Mouse (Mus musculus) heart, adult 2 months (tissue): ENCODE measurements at regions not wholly inside any gene's neighbourhood (a gene's known extent, or its start where the extent isn't known, plus 50 kb on each side); places are given as distances from the start of the nearest gene placed in this dataset.

ENCODE experiments used
- DNase-seq, 2 experiments: peaks; one replicate each; pipeline ENCODE4 v3.0.0; 2021
- H3K27ac ChIP-seq: fragments of 200-600 bp; 2 replicates; pipeline ENCODE4 v1.8.1; 2022
- H3K27me3 ChIP-seq: fragments of 200-500 bp; 2 replicates; pipeline ENCODE4 v1.6.1; 2012; ENCODE audit warnings: mild to moderate bottlenecking, low read length, inconsistent platforms, mixed read lengths; ENCODE audit not compliant: control insufficient read depth, insufficient read depth
- H3K36me3 ChIP-seq: fragments of 200-500 bp; 2 replicates; pipeline ENCODE4 v1.6.1; 2012; ENCODE audit warnings: low read length, inconsistent platforms; ENCODE audit not compliant: control insufficient read depth, insufficient read depth
- H3K4me1 ChIP-seq: fragments of 200-500 bp; 2 replicates; pipeline ENCODE4 v1.6.1; 2011; ENCODE audit warnings: low read length; ENCODE audit not compliant: control insufficient read depth, insufficient read depth
- H3K4me3 ChIP-seq: fragments of 200-600 bp; 2 replicates; pipeline ENCODE4 v1.8.1; 2022
- H3K79me2 ChIP-seq: fragments of 200-500 bp; replicated peaks from 2 replicates; pipeline ENCODE4 v1.6.1; 2012; ENCODE audit warnings: mild to moderate bottlenecking, inconsistent platforms, low read length, moderate library complexity, mixed read lengths; ENCODE audit not compliant: control insufficient read depth, insufficient read depth
- H3K9ac ChIP-seq: fragments of 200-500 bp; 2 replicates; pipeline ENCODE4 v1.6.1; 2012; ENCODE audit warnings: low read depth, mild to moderate bottlenecking, control low read depth, inconsistent platforms, low read length, mixed read lengths
- CTCF ChIP-seq: fragments of 200-600 bp; IDR thresholded peaks from 2 replicates; pipeline ENCODE4 v1.8.1; 2022; ENCODE audit warnings: antibody characterized with exemption, mild to moderate bottlenecking, moderate library complexity
- EP300 ChIP-seq: fragments of 200-500 bp; IDR thresholded peaks from 2 replicates; pipeline ENCODE4 v1.6.1; 2011; ENCODE audit warnings: low read depth, low read length, control low read depth; ENCODE audit not compliant: insufficient read depth
- POLR2A ChIP-seq: fragments of 200-500 bp; IDR thresholded peaks from 2 replicates; pipeline ENCODE4 v1.6.1; 2011; ENCODE audit warnings: mild to moderate bottlenecking, low read depth, low read length, control low read depth; ENCODE audit not compliant: insufficient read depth
- WGBS: fragments of 180-500 bp; shearing (Covaris S2); methylation state at CpG from one replicate; pipeline ENCODE4 v1.1.7; 2018; 5-methylcytosine and 5-hydroxymethylcytosine counted together
- intact Hi-C: fragments of 180-260 bp; cut with DNase I; formaldehyde crosslinking; loops from one replicate; pipeline ENCODE4 v1.15.1; 2025

GRCm38 (mm10) chr12:8109876-8110275, 98.0 kb upstream of the Ldah start:
- intact Hi-C loops, result no loop called here
- WGBS, result 85% methylated on average over 6 of the region's 6 CpGs

GRCm38 (mm10) chr12:8110297-8110696, 97.6 kb upstream of the Ldah start:
- H3K4me3 ChIP-seq, result no peak overlapping the region
- 57% methylated on average over 4 of the region's 4 CpGs for WGBS
- H3K36me3 ChIP-seq, result no peaks in the 10 kb centered on the region
- no peaks in the 10 kb centered on the region for H3K4me1 ChIP-seq
- DNase-seq, result no peak
- no peaks in the 10 kb centered on the region for H3K27me3 ChIP-seq
- intact Hi-C loops, result no loop called here
- H3K79me2 ChIP-seq, result no peaks in the 10 kb centered on the region
- no peak overlapping the region for H3K27ac ChIP-seq
- TF ChIP-seq CTCF (no peak), EP300 (no peak)
- H3K9ac ChIP-seq, result no peak overlapping the region

More at GRCm38 (mm10) chr12:8109876-8110275, 98.0 kb upstream of the Ldah start:
- Histone ChIP-seq H3K79me2 (no peaks in the 10 kb centered on the region), H3K27ac (no peak overlapping the region), H3K4me3 (no peak overlapping the region), H3K27me3 (no peaks in the 10 kb centered on the region), H3K9ac (no peak overlapping the region), H3K4me1 (no peaks in the 10 kb centered on the region), H3K36me3 (no peaks in the 10 kb centered on the region)
- no peak for DNase-seq
- TF ChIP-seq CTCF, result no peak
- no peak for TF ChIP-seq EP300
- no peak for TF ChIP-seq POLR2A

- TF ChIP-seq CTCF (no peak), EP300 (no peak), POLR2A (no peak)
- WGBS, result 50% methylated on average over 4 of the region's 4 CpGs
- H3K4me1 ChIP-seq, result no peaks in the 10 kb centered on the region
- no peak overlapping the region for H3K9ac ChIP-seq
- H3K79me2 ChIP-seq, result no peaks in the 10 kb centered on the region
- no peaks in the 10 kb centered on the region for H3K36me3 ChIP-seq
- no peak overlapping the region for H3K27ac ChIP-seq
- intact Hi-C loops, result no loop called here
- H3K4me3 ChIP-seq, result no peak overlapping the region
- DNase-seq, result no peak
- no peaks in the 10 kb centered on the region for H3K27me3 ChIP-seq
These were observed 96.4 kb upstream of the Ldah start for GRCm38 (mm10) chr12:8111484-8111883.

- no peak for DNase-seq
- intact Hi-C loops, result no loop called here
- Histone ChIP-seq H3K9ac (no peak overlapping the region), H3K27me3 (no peaks in the 10 kb centered on the region), H3K4me3 (no peak overlapping the region), H3K27ac (no peak overlapping the region), H3K79me2 (no peaks in the 10 kb centered on the region), H3K36me3 (no peaks in the 10 kb centered on the region), H3K4me1 (no peaks in the 10 kb centered on the region)
- WGBS, result 66% methylated on average over 1 of the region's 1 CpGs
- TF ChIP-seq EP300 (no peak), POLR2A (no peak), CTCF (no peak)
These were observed 52.3 kb upstream of the Ldah start for GRCm38 (mm10) chr12:8155566-8155965.
